Mouse (Mus musculus) activated CD4-positive, CD25-positive, alpha-beta regulatory T cell, adult 9 weeks (primary cell): ENCODE results near the gene Nol11. TPM values are rescaled to one million over a fixed set of nuclear protein-coding genes. Genes with fewer than 3 reads are reported as not detected.

ENCODE experiments used
- polyA plus RNA-seq: library from polyadenylated mRNA; unstranded; fragments of 100-300 nt; shearing (Covaris generic); gene quantifications from one replicate; pipeline ENCODE4 v1.2.1, GENCODE M21; 2017

Nol11 gene
- 54.4 TPM for polyA plus RNA-seq

GRCm38 (mm10) chr11:107188565-107189552 lies at the start of gene Nol11:
Nol11 (minus strand) TSS chr11:107189381.

GRCm38 (mm10) chr11:107131749-107132421 lies 57.3 kb downstream of the Nol11 start, which contains the start of gene Bptf:
Bptf (minus strand) TSS chr11:107132127.

Other genes with a start within 250 kb of the Nol11 start
- 102 TPM for gene Kpna2, start 189.8 kb downstream of the Nol11 start, polyA plus RNA-seq
- gene 1810010H24Rik, start 163.7 kb downstream of the Nol11 start, polyA plus RNA-seq: 0.45 TPM
- gene Bptf, start 57.3 kb downstream of the Nol11 start, polyA plus RNA-seq: 19.5 TPM